Mouse (Mus musculus) c-Kit-positive CD71-positive TER-119-negative erythroid progenitor cells, embryonic 14.5 days (primary cell): ENCODE results near the gene Pus7l.

Experiments
- DNase-seq: peaks from one replicate; pipeline ENCODE4 v3.0.0-alpha.2; 2013; ENCODE audit warnings: low read depth

The Pus7l gene

DNA sequence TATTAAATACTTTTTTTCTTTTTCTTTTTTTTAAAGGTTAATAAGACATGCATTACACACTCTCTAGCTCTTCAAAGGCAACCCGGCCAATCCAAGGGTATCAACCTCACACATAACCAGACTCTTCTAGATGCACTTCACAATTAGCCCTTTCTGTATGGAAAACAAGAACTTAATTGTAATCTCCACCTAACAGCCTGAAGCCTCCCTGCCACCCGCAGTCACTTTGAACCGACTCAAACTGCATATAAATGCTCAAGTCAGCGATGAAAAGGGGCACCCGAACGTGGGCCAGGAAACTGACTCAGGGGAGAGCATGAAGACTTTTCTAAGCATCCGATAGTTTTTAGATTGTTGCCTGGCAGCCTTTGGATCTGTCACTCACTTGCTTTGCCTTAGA lies 66.1 kb downstream of the Pus7l start:
- DNase-seq = no peak

DNA sequence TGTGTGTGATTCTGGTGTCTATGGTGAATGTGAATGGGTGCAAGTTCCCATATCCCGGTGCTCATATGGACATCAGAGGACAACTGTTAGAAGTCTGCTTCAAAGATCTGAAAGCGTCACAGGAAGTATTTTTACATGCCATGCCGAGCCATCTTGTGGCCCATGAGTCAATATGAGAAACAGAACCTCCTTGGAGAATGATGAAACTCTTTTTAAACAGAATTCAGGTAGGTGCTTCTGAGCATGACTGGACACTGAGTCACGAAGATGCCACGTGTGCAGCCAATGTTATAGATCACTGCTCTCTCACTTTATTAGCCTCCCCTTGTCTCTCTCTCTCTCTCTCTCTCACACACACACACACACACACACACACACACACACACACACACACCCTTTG lies 67.4 kb downstream of the Pus7l start:
- no peak for DNase-seq
